Mouse (Mus musculus) midbrain, embryonic 12.5 days (tissue): ENCODE measurements around the gene Sgcd. TPM values are rescaled to one million over a fixed set of nuclear protein-coding genes. Genes with fewer than 3 reads are reported as not detected.

Source experiments
- ATAC-seq: fragments of 200-750 bp; cut with Nextera tagmentation; 2 replicates; pipeline ENCODE4 v1.8.0; 2017; ENCODE audit warnings: low read depth, moderate TSS enrichment, moderate library complexity; ENCODE audit not compliant: low FRiP score
- H3K27ac ChIP-seq: fragments of 300-500 bp; sonication (generic); replicated peaks from 2 replicates; pipeline ENCODE4 v1.5.1; 2016; ENCODE audit warnings: mild to moderate bottlenecking
- H3K27me3 ChIP-seq: fragments of 300-500 bp; sonication (generic); 2 replicates; pipeline ENCODE4 v1.6.1; 2016; ENCODE audit warnings: mild to moderate bottlenecking
- H3K36me3 ChIP-seq: fragments of 300-500 bp; sonication (generic); 2 replicates; pipeline ENCODE4 v1.6.1; 2016
- H3K4me1 ChIP-seq: fragments of 300-500 bp; sonication (generic); 2 replicates; pipeline ENCODE4 v1.6.1; 2016
- H3K4me2 ChIP-seq: fragments of 300-500 bp; sonication (generic); replicated peaks from 2 replicates; pipeline ENCODE4 v1.6.1; 2016; ENCODE audit warnings: mild to moderate bottlenecking, moderate library complexity
- H3K4me3 ChIP-seq: fragments of 300-500 bp; sonication (generic); 2 replicates; pipeline ENCODE4 v1.5.1; 2016; ENCODE audit warnings: mild to moderate bottlenecking
- H3K9ac ChIP-seq: fragments of 300-500 bp; sonication (generic); replicated peaks from 2 replicates; pipeline ENCODE4 v1.6.1; 2016; ENCODE audit warnings: mild to moderate bottlenecking, moderate library complexity
- H3K9me3 ChIP-seq: fragments of 300-500 bp; sonication (generic); 2 replicates; pipeline ENCODE4 v1.6.1; 2016; ENCODE audit warnings: mild to moderate bottlenecking
- WGBS: fragments of 180-500 bp; shearing (Covaris S2); methylation state at CpG from one replicate; pipeline ENCODE4 v1.1.7; 2016; 5-methylcytosine and 5-hydroxymethylcytosine counted together
- polyA plus RNA-seq: library from polyadenylated mRNA; unstranded; fragments of >200 nt; fragmentation: Nextera tagmentation; extraction: Ambion mirVana; gene quantifications from 2 replicates; pipeline ENCODE4 v1.2.1, GENCODE M21; 2016

The Sgcd gene
- polyA plus RNA-seq, result 3.8 and 4.6 TPM in 2 replicates

- WGBS, result under 1% methylated on average over 64 of the region's 67 CpGs
- H3K27ac ChIP-seq, result peak within 1 kb of the TSS; percentile 67
These were observed at the start of gene Sgcd for GRCm38 (mm10) chr11:47988697-47989533. Gene Sgcd (minus strand): TSS chr11:47988969.

GRCm38 (mm10) chr11:48038051-48038450 lies 49.3 kb upstream of the Sgcd start:
- Histone ChIP-seq H3K4me2 (no peak overlapping the region), H3K9ac (no peak overlapping the region), H3K36me3 (no peaks in the 10 kb centered on the region), H3K27me3 (no peaks in the 10 kb centered on the region), H3K4me3 (no peak overlapping the region), H3K9me3 (no peaks in the 10 kb centered on the region), H3K4me1 (peaks cover 4% of the 10 kb centered on the region; the same call in 1 of the 2 replicates), H3K27ac (no peak overlapping the region)
- 77% methylated on average over 4 of the region's 4 CpGs for WGBS
- no peak for ATAC-seq

More at GRCm38 (mm10) chr11:47988697-47989533, at the start of gene Sgcd:
- no peaks in the 10 kb centered on the region for H3K36me3 ChIP-seq
- no peaks in the 10 kb centered on the region for H3K9me3 ChIP-seq
- H3K9ac ChIP-seq, result peak within 1 kb of the TSS; percentile 73
- peak within 1 kb of the TSS; percentile 77 for H3K4me3 ChIP-seq
- peak; percentile 91 for ATAC-seq
- peaks cover 32% of the 10 kb centered on the region for H3K27me3 ChIP-seq
- peak within 1 kb of the TSS; percentile 89 for H3K4me2 ChIP-seq
- peaks cover 8% of the 10 kb centered on the region; the same call in 1 of the 2 replicates for H3K4me1 ChIP-seq

- Histone ChIP-seq H3K27ac (no peak overlapping the region), H3K4me1 (no peaks in the 10 kb centered on the region), H3K4me2 (no peak overlapping the region), H3K9ac (no peak overlapping the region), H3K27me3 (no peaks in the 10 kb centered on the region), H3K9me3 (no peaks in the 10 kb centered on the region), H3K4me3 (no peak overlapping the region), H3K36me3 (no peaks in the 10 kb centered on the region)
- ATAC-seq, result no peak
- 58% methylated on average over 3 of the region's 3 CpGs for WGBS
These were observed 24.1 kb upstream of the Sgcd start for GRCm38 (mm10) chr11:48012836-48013235.

- Histone ChIP-seq H3K27ac (peak overlapping the region; percentile 67; the same call in 1 of the 2 replicates), H3K9me3 (no peaks in the 10 kb centered on the region), H3K4me3 (peak overlapping the region; percentile 77), H3K4me1 (peaks cover 8% of the 10 kb centered on the region; the same call in 1 of the 2 replicates), H3K4me2 (peak overlapping the region; percentile 89), H3K36me3 (no peaks in the 10 kb centered on the region), H3K27me3 (peaks cover 32% of the 10 kb centered on the region), H3K9ac (peak overlapping the region; percentile 73)
- WGBS, result under 1% methylated on average over 31 of the region's 31 CpGs
- ATAC-seq, result peak; percentile 80
These were observed 454 bp downstream of the Sgcd start for GRCm38 (mm10) chr11:47988333-47988696.

GRCm38 (mm10) chr11:47987893-47988267 lies 889 bp downstream of the Sgcd start:
- peak overlapping the region; percentile 89 for H3K4me2 ChIP-seq
- WGBS, result 13% methylated on average over 12 of the region's 12 CpGs

GRCm38 (mm10) chr11:47987251-47987892 lies 1.4 kb downstream of the Sgcd start:
- no peak for ATAC-seq
- Histone ChIP-seq H3K27ac (no peak overlapping the region), H3K36me3 (no peaks in the 10 kb centered on the region), H3K4me2 (peak overlapping the region; percentile 89), H3K27me3 (peaks cover 32% of the 10 kb centered on the region), H3K4me1 (peaks cover 8% of the 10 kb centered on the region; the same call in 1 of the 2 replicates), H3K9me3 (no peaks in the 10 kb centered on the region), H3K4me3 (peak overlapping the region; percentile 77), H3K9ac (no peak overlapping the region)
- WGBS, result 69% methylated on average over 8 of the region's 8 CpGs

More at GRCm38 (mm10) chr11:47987893-47988267, 889 bp downstream of the Sgcd start:
- Histone ChIP-seq H3K4me1 (peaks cover 8% of the 10 kb centered on the region; the same call in 1 of the 2 replicates), H3K27me3 (peaks cover 32% of the 10 kb centered on the region), H3K36me3 (no peaks in the 10 kb centered on the region), H3K9ac (peak overlapping the region; percentile 73), H3K27ac (no peak overlapping the region), H3K9me3 (no peaks in the 10 kb centered on the region), H3K4me3 (peak overlapping the region; percentile 77)
- no peak for ATAC-seq

GRCm38 (mm10) chr11:47982152-47982551 lies 6.6 kb downstream of the Sgcd start:
- Histone ChIP-seq H3K27me3 (peaks cover 9% of the 10 kb centered on the region), H3K9me3 (no peaks in the 10 kb centered on the region), H3K27ac (no peak overlapping the region), H3K4me3 (no peak overlapping the region), H3K36me3 (no peaks in the 10 kb centered on the region), H3K4me2 (no peak overlapping the region), H3K9ac (no peak overlapping the region), H3K4me1 (no peaks in the 10 kb centered on the region)
- ATAC-seq, result no peak
- 70% methylated on average over 1 of the region's 1 CpGs for WGBS

GRCm38 (mm10) chr11:47981108-47981507 lies 7.7 kb downstream of the Sgcd start:
- Histone ChIP-seq H3K9me3 (no peaks in the 10 kb centered on the region), H3K4me1 (no peaks in the 10 kb centered on the region), H3K4me3 (no peak overlapping the region), H3K36me3 (no peaks in the 10 kb centered on the region), H3K27me3 (no peaks in the 10 kb centered on the region), H3K9ac (no peak overlapping the region), H3K4me2 (no peak overlapping the region), H3K27ac (no peak overlapping the region)
- WGBS, result 78% methylated on average over 2 of the region's 2 CpGs
- ATAC-seq, result no peak

- 89% methylated on average over 3 of the region's 3 CpGs for WGBS
- Histone ChIP-seq H3K36me3 (no peaks in the 10 kb centered on the region), H3K9ac (no peak overlapping the region), H3K27ac (no peak overlapping the region), H3K4me2 (no peak overlapping the region), H3K27me3 (no peaks in the 10 kb centered on the region), H3K9me3 (no peaks in the 10 kb centered on the region), H3K4me1 (no peaks in the 10 kb centered on the region), H3K4me3 (no peak overlapping the region)
- ATAC-seq, result no peak
These were observed 35.5 kb downstream of the Sgcd start for GRCm38 (mm10) chr11:47953291-47953690.

- Histone ChIP-seq H3K27ac (no peak overlapping the region), H3K9me3 (no peaks in the 10 kb centered on the region), H3K4me3 (no peak overlapping the region), H3K4me1 (no peaks in the 10 kb centered on the region), H3K4me2 (no peak overlapping the region), H3K36me3 (no peaks in the 10 kb centered on the region), H3K9ac (no peak overlapping the region), H3K27me3 (no peaks in the 10 kb centered on the region)
- 83% methylated on average over 4 of the region's 4 CpGs for WGBS
- no peak for ATAC-seq
These were observed 36.4 kb downstream of the Sgcd start for GRCm38 (mm10) chr11:47952366-47952765.

GRCm38 (mm10) chr11:47939795-47940194 lies 49.0 kb downstream of the Sgcd start:
- H3K9ac ChIP-seq, result no peak overlapping the region
- no peak overlapping the region for H3K4me2 ChIP-seq
- 81% methylated on average over 2 of the region's 2 CpGs for WGBS
- no peak overlapping the region for H3K27ac ChIP-seq
- ATAC-seq, result no peak
- no peaks in the 10 kb centered on the region for H3K36me3 ChIP-seq
- H3K27me3 ChIP-seq, result no peaks in the 10 kb centered on the region
- H3K9me3 ChIP-seq, result no peaks in the 10 kb centered on the region
- H3K4me1 ChIP-seq, result no peaks in the 10 kb centered on the region
- no peak overlapping the region for H3K4me3 ChIP-seq

- no peaks in the 10 kb centered on the region for H3K9me3 ChIP-seq
- H3K27me3 ChIP-seq, result no peaks in the 10 kb centered on the region
- no peak for ATAC-seq
- H3K27ac ChIP-seq, result no peak overlapping the region
- H3K36me3 ChIP-seq, result no peaks in the 10 kb centered on the region
- no peak overlapping the region for H3K4me3 ChIP-seq
- no peaks in the 10 kb centered on the region for H3K4me1 ChIP-seq
- H3K9ac ChIP-seq, result no peak overlapping the region
- no peak overlapping the region for H3K4me2 ChIP-seq
- WGBS, result 83% methylated on average over 2 of the region's 2 CpGs
These were observed 71.2 kb downstream of the Sgcd start for GRCm38 (mm10) chr11:47917616-47918015.
